10 mouse cellular contexts compared by ENCODE assay signal in the genomic region with DNA sequence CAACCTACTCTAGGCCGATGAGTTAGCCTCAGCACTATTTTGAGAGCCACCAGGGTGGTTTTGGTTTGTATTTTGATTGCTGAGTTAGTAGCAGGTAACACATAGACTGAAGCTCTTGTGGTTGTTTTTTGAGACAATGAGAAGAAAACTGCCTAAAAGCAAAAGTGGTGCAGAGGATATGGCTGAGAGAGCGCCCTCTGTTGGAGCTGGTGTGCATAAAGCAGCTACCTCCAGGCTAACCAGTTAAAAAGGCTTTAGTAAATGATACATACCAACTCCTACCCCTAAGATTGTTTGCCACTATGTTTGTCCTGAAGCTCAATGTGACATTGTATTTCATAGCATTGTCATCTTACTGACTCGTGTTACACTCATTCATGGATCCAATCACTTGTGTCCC. TPM values are rescaled to one million over a fixed set of nuclear protein-coding genes. Genes with fewer than 3 reads are reported as not detected.
A peak's percentile ranks its signal among the peaks of the same experiment; 100 is the strongest.
DNase-seq lines count a peak whose midpoint lies in the region; ATAC-seq and TF ChIP-seq lines count a peak whose summit lies in the region.
"Had no signal": no experiment of that assay in that cellular context is flagged by ENCODE, and none has a peak within 500 bp of the region (broad histone marks: within the 10 kb centered on the region; RNA-seq: fewer than 3 reads in every experiment).

No protein-coding gene starts in this region.

- no peak for TF ChIP-seq EP300 in liver, postnatal 0 days (IDR thresholded peaks at IDR 0.05; ENCODE audit: low read depth)

- H3K27ac ChIP-seq in liver, postnatal 0 days (ENCODE audit: low read depth), result no peak overlapping the region
- H3K27ac ChIP-seq in hindbrain, embryonic 12.5 days, result no peak overlapping the region
- no peak overlapping the region for H3K27ac ChIP-seq in forebrain, embryonic 14.5 days (ENCODE audit: low read depth, low read length)
- H3K27ac ChIP-seq: hindbrain, embryonic 13.5 days had no signal

- no peaks in the 10 kb centered on the region for H3K9me3 ChIP-seq in liver, postnatal 0 days (ENCODE audit: low read length)
- no peaks in the 10 kb centered on the region for H3K9me3 ChIP-seq in hindbrain, embryonic 12.5 days (replicated peaks)
- no peaks in the 10 kb centered on the region for H3K9me3 ChIP-seq in forebrain, embryonic 14.5 days (replicated peaks; ENCODE audit: control insufficient read depth, low read length)
- H3K9me3 ChIP-seq: hindbrain, embryonic 13.5 days had no signal

- H3K9ac ChIP-seq in liver, postnatal 0 days (replicated peaks), result no peak overlapping the region
- H3K9ac ChIP-seq in hindbrain, embryonic 12.5 days, result no peak overlapping the region
- no peak overlapping the region for H3K9ac ChIP-seq in forebrain, embryonic 14.5 days (ENCODE audit: low read length)
- H3K9ac ChIP-seq: hindbrain, embryonic 13.5 days had no signal

- ATAC-seq in liver, postnatal 0 days, result no peak
- ATAC-seq in granulocyte monocyte progenitor cell, adult 5-6 weeks (replicated peaks; ENCODE audit: poor library complexity, severe bottlenecking), result no peak
- no peak for ATAC-seq in hindbrain, embryonic 12.5 days (ENCODE audit: low FRiP score)
- no peak for ATAC-seq in forebrain, embryonic 14.5 days

- no peak overlapping the region for H3K4me3 ChIP-seq in liver, postnatal 0 days (ENCODE audit: low read depth, low read length)
- H3K4me3 ChIP-seq in hindbrain, embryonic 12.5 days, result no peak overlapping the region
- no peak overlapping the region for H3K4me3 ChIP-seq in forebrain, embryonic 14.5 days (ENCODE audit: low read depth, low read length)
- H3K4me3 ChIP-seq: hindbrain, embryonic 13.5 days; megakaryocyte, embryonic 14.5 days had no signal

- no peaks in the 10 kb centered on the region for H3K4me1 ChIP-seq in liver, postnatal 0 days (ENCODE audit: insufficient read depth)
- H3K4me1 ChIP-seq in hindbrain, embryonic 12.5 days, result no peaks in the 10 kb centered on the region
- no peaks in the 10 kb centered on the region for H3K4me1 ChIP-seq in forebrain, embryonic 14.5 days (ENCODE audit: control insufficient read depth, insufficient read depth, low read length)
- H3K4me1 ChIP-seq: hindbrain, embryonic 13.5 days had no signal

- H3K36me3 ChIP-seq in liver, postnatal 0 days (replicated peaks; ENCODE audit: insufficient read depth, low read length), result no peaks in the 10 kb centered on the region
- no peaks in the 10 kb centered on the region for H3K36me3 ChIP-seq in hindbrain, embryonic 12.5 days
- H3K36me3 ChIP-seq in forebrain, embryonic 14.5 days (ENCODE audit: control insufficient read depth, insufficient read depth, low read length), result no peaks in the 10 kb centered on the region
- H3K36me3 ChIP-seq: hindbrain, embryonic 13.5 days had no signal

- peak; percentile 42 for DNase-seq in heart, adult 11 months
- no peak for DNase-seq in heart, postnatal 25 days (ENCODE audit: low spot score)
- DNase-seq in 3T3-L1 (ENCODE audit: low read depth, low spot score), result peak; percentile 32
- peak; percentile 70 for DNase-seq in R1 (ENCODE audit: low read depth, low spot score)
- peak; percentile 41 for DNase-seq in liver, postnatal 0 days
- no peak for DNase-seq in forebrain, embryonic 14.5 days (ENCODE audit: low spot score)

- WGBS in liver, postnatal 0 days (ENCODE audit: insufficient replicate concordance), result 57% methylated on average over 3 of the region's 3 CpGs
- WGBS in hindbrain, embryonic 12.5 days, result 59% methylated on average over 3 of the region's 3 CpGs
- WGBS in forebrain, embryonic 14.5 days, result 59% methylated on average over 3 of the region's 3 CpGs

- H3K4me2 ChIP-seq in liver, postnatal 0 days (ENCODE audit: low read depth, low read length), result no peak overlapping the region
- H3K4me2 ChIP-seq in hindbrain, embryonic 12.5 days (replicated peaks), result no peak overlapping the region
- H3K4me2 ChIP-seq in forebrain, embryonic 14.5 days (ENCODE audit: low read length), result no peak overlapping the region
- H3K4me2 ChIP-seq: hindbrain, embryonic 13.5 days had no signal

- no peaks in the 10 kb centered on the region for H3K27me3 ChIP-seq in liver, postnatal 0 days (ENCODE audit: insufficient read depth, low read length)
- H3K27me3 ChIP-seq in hindbrain, embryonic 12.5 days, result no peaks in the 10 kb centered on the region
- no peaks in the 10 kb centered on the region for H3K27me3 ChIP-seq in forebrain, embryonic 14.5 days (replicated peaks; ENCODE audit: control insufficient read depth, insufficient read depth, low read length)
- H3K27me3 ChIP-seq: hindbrain, embryonic 13.5 days; megakaryocyte, embryonic 14.5 days had no signal

- peak; percentile 62 for TF ChIP-seq CTCF in liver, postnatal 0 days (IDR thresholded peaks at IDR 0.05; ENCODE audit: low read depth)

- intact Hi-C loops in heart, postnatal 25 days (cut with DNase I), result no loop called here

RNA-seq across cellular contexts. Expression of a gene that starts 54.3 kb away (rescaled TPM):
- total RNA-seq in heart, postnatal 25 days (2021), result 10 to 100 TPM in 1 of 2 experiments, 1 to 10 TPM in 1; 8.2 to 11.5 TPM
- polyA plus RNA-seq in liver, postnatal 0 days (2015; fragmentation: Nextera tagmentation; extraction: Ambion mirVana), result 33.9 and 34.3 TPM in 2 replicates
- 15.6 and 22.8 TPM in 2 replicates for total RNA-seq in granulocyte monocyte progenitor cell, adult 5-6 weeks (2014; fragmentation: Nextera tagmentation)
- 18.2 and 22.8 TPM in 2 replicates for total RNA-seq in granulocyte monocyte progenitor cell, adult 5-6 weeks (2017)
- 71.1 TPM in 2 replicates for polyA plus RNA-seq in hindbrain, embryonic 12.5 days (2016; fragmentation: Nextera tagmentation; extraction: Ambion mirVana)
- 38.7 and 51.0 TPM in 2 replicates for polyA plus RNA-seq in forebrain, embryonic 14.5 days (2014; fragmentation: Nextera tagmentation; extraction: Ambion mirVana)

RNA-seq across cellular contexts. Expression of a gene that starts 56.2 kb away (rescaled TPM):
- under 1 TPM; 0.25 to 0.65 TPM for total RNA-seq in heart, postnatal 25 days (2021)
- polyA plus RNA-seq in liver, postnatal 0 days (2015; fragmentation: Nextera tagmentation; extraction: Ambion mirVana), result 0.07 and 0.16 TPM in 2 replicates
- 0.77 TPM in 1 of 2 replicates, not detected in the other for total RNA-seq in granulocyte monocyte progenitor cell, adult 5-6 weeks (2014; fragmentation: Nextera tagmentation)
- 0.47 and 0.57 TPM in 2 replicates for total RNA-seq in granulocyte monocyte progenitor cell, adult 5-6 weeks (2017)
- polyA plus RNA-seq in hindbrain, embryonic 12.5 days (2016; fragmentation: Nextera tagmentation; extraction: Ambion mirVana), result 0.27 and 0.47 TPM in 2 replicates
- polyA plus RNA-seq in forebrain, embryonic 14.5 days (2014; fragmentation: Nextera tagmentation; extraction: Ambion mirVana), result 0.49 and 0.74 TPM in 2 replicates

Comparison
In these comparisons a context has a peak if more than half of its experiments do, and no peak if none do; other contexts are left out.
1. DNase-seq: peak in heart, adult 11 months (single experiment), 3T3-L1 (single experiment), R1 (single experiment) and liver, postnatal 0 days (single experiment); none in heart, postnatal 25 days (single experiment) and forebrain, embryonic 14.5 days (single experiment).